Mouse (Mus musculus) myocyte (in vitro differentiated cells): ENCODE measurements around the gene S100a2. TPM values are rescaled to one million over a fixed set of nuclear protein-coding genes. Genes with fewer than 3 reads are reported as not detected.

Experiments
- H3K27me3 ChIP-seq: one replicate; pipeline ENCODE4 v1.6.1; 2011; ENCODE audit not compliant: control insufficient read depth, insufficient read depth, insufficient read length
- H3K36me3 ChIP-seq: one replicate; pipeline ENCODE4 v1.6.1; 2011; ENCODE audit not compliant: control insufficient read depth, insufficient read depth
- H3K4me2 ChIP-seq: one replicate; pipeline ENCODE4 v1.6.1; 2011; ENCODE audit warnings: low read depth, control low read depth
- H3K4me3 ChIP-seq: one replicate; pipeline ENCODE4 v1.5.1; 2011; ENCODE audit warnings: mild to moderate bottlenecking, control low read depth, moderate library complexity
- H3K79me2 ChIP-seq: one replicate; pipeline ENCODE4 v1.6.1; 2011; ENCODE audit not compliant: control insufficient read depth, insufficient read depth
- H3ac ChIP-seq: one replicate; pipeline ENCODE4 v1.6.1; 2011; ENCODE audit not compliant: control insufficient read depth, insufficient read length
- CEBPB ChIP-seq: IDR thresholded peaks from 2 replicates; pipeline ENCODE4 v1.6.1; 2011; ENCODE audit warnings: mild to moderate bottlenecking, moderate library complexity; ENCODE audit not compliant: poor library complexity, insufficient read depth, severe bottlenecking
- E2F4 ChIP-seq: IDR thresholded peaks from one replicate; pipeline ENCODE4 v1.6.1; 2011; ENCODE audit warnings: mild to moderate bottlenecking, control low read depth, moderate library complexity; ENCODE audit not compliant: insufficient read depth
- MAX ChIP-seq: IDR thresholded peaks from one replicate; pipeline ENCODE4 v1.6.1; 2011; ENCODE audit warnings: low read depth, mild to moderate bottlenecking, control low read depth
- MYOD1 ChIP-seq, 3 experiments: IDR thresholded peaks; one replicate each; pipeline ENCODE4 v1.6.1; 2011; ENCODE audit warnings: control low read depth in 2 of 3, low read depth in 2 of 3, mild to moderate bottlenecking in 2 of 3, moderate library complexity in 1 of 3; ENCODE audit not compliant: insufficient read length in 2 of 3, control insufficient read depth in 1 of 3
- MYOG ChIP-seq, 3 experiments: IDR thresholded peaks; one replicate each; pipeline ENCODE4 v1.6.1; 2011; ENCODE audit warnings: control low read depth in 2 of 3, low read depth in 2 of 3, mild to moderate bottlenecking in 2 of 3; ENCODE audit not compliant: insufficient read length in 2 of 3, control insufficient read depth in 1 of 3, insufficient read depth in 1 of 3
- POLR2A ChIP-seq: IDR thresholded peaks from one replicate; pipeline ENCODE4 v1.6.1; 2011; ENCODE audit warnings: low read depth, mild to moderate bottlenecking, control low read depth, moderate library complexity; ENCODE audit not compliant: insufficient read length
- POLR2AphosphoS2 ChIP-seq: IDR thresholded peaks from one replicate; pipeline ENCODE4 v1.6.1; 2011; ENCODE audit warnings: low read depth, control low read depth; ENCODE audit not compliant: insufficient read length
- REST ChIP-seq: IDR thresholded peaks from one replicate; pipeline ENCODE4 v1.6.1; 2011; ENCODE audit warnings: mild to moderate bottlenecking, control low read depth, moderate library complexity; ENCODE audit not compliant: insufficient read depth, insufficient read length
- SRF ChIP-seq: IDR thresholded peaks from one replicate; pipeline ENCODE4 v1.6.1; 2011; ENCODE audit warnings: low read depth; ENCODE audit not compliant: control insufficient read depth, insufficient read length
- TCF12 ChIP-seq: IDR thresholded peaks from one replicate; pipeline ENCODE4 v1.6.1; 2011; ENCODE audit warnings: mild to moderate bottlenecking, control low read depth; ENCODE audit not compliant: poor library complexity, insufficient read depth, severe bottlenecking
- TCF3 ChIP-seq: IDR thresholded peaks from one replicate; pipeline ENCODE4 v1.6.1; 2011; ENCODE audit warnings: low read depth, control low read depth; ENCODE audit not compliant: insufficient read length
- USF1 ChIP-seq: IDR thresholded peaks from one replicate; pipeline ENCODE4 v1.6.1; 2011; ENCODE audit warnings: low read depth, mild to moderate bottlenecking, control low read depth, moderate library complexity
- polyA plus RNA-seq: library from polyadenylated mRNA; unstranded; fragments of >200 nt; fragmentation: generic; extraction: Trizol; gene quantifications from one replicate; pipeline ENCODE4 v1.2.1, GENCODE M21; 2012; ENCODE audit warnings: missing spikeins

The S100a2 gene
- polyA plus RNA-seq, 1 experiment = not detected

DNA sequence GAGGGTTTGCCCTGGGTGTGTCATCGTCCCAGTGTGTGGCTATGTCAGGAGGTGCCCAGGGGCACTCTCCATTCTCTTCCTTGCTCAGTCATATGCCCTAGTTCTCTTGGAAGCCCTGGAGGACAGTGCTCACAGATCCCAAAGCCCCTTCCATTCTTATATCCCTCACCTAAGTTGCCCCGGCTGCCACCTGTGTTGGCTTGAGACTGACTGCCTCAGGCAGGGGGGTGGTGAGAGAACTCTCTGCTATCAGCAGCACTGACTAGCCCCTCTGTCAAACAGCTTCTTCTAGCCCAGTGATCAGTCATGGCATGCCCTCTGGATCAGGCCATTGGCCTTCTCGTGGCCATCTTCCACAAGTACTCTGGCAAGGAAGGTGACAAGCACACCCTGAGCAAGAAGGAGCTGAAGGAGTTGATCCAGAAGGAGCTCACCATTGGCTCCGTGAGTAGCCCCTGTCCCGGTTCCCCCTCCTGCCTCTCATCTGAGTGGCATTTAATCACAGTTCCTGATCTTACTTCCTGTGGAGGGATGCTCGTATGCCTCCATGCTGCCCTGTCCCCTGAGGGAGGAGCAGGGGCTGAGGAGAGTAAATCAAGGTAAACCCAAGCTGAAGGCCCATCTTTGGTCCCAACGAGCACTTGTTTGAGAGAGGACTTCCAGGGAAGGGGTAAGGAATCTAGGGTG, 23.6 kb downstream of the S100a2 start:
- TF ChIP-seq POLR2A = peak; percentile 11
- no peak for TF ChIP-seq MYOD1 (IDR thresholded peaks at IDR 0.05; ENCODE audit: control insufficient read depth in 1 of 3, insufficient read length in 2 of 3, low read depth in 2 of 3)
- Histone ChIP-seq H3K27me3 (no peaks in the 10 kb centered on the region), H3K4me2 (peak overlapping the region; percentile 90), H3K36me3 (peaks cover 45% of the 10 kb centered on the region), H3ac (peak overlapping the region; percentile 30), H3K79me2 (peaks cover 29% of the 10 kb centered on the region), H3K4me3 (peak overlapping the region; percentile 99)

DNA sequence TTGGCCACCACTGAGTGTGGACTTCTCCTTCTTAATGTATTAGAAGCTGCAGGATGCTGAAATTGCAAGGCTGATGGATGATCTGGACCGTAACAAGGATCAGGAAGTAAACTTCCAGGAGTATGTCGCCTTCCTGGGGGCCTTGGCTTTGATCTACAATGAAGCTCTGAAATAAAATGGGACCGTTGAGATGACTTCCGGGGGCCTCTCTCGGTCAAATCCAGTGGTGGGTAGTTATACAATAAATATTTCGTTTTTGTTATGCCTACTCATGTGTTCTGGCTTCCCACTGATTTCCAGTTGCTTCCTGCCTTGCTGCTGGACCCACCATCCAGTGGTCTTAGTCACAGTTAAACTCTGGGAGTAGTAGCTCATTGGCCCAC, 24.1 kb downstream of the S100a2 start:
- Histone ChIP-seq H3K4me2 (peak overlapping the region; percentile 90), H3ac (peak overlapping the region; percentile 30), H3K4me3 (peak overlapping the region; percentile 99), H3K36me3 (peaks cover 47% of the 10 kb centered on the region), H3K79me2 (peaks cover 29% of the 10 kb centered on the region), H3K27me3 (no peaks in the 10 kb centered on the region)
- TF ChIP-seq MYOD1 (IDR thresholded peaks at IDR 0.05; ENCODE audit: control insufficient read depth in 1 of 3, insufficient read length in 2 of 3, low read depth in 2 of 3) (no peak), TCF12 (no peak), CEBPB (no peak), TCF3 (no peak), POLR2AphosphoS2 (no peak), REST (no peak), E2F4 (no peak), MYOG (IDR thresholded peaks at IDR 0.05; ENCODE audit: control insufficient read depth in 1 of 3, insufficient read depth in 1 of 3, insufficient read length in 2 of 3, low read depth in 2 of 3) (no peak), USF1 (no peak), POLR2A (no peak), SRF (no peak), MAX (no peak)

DNA sequence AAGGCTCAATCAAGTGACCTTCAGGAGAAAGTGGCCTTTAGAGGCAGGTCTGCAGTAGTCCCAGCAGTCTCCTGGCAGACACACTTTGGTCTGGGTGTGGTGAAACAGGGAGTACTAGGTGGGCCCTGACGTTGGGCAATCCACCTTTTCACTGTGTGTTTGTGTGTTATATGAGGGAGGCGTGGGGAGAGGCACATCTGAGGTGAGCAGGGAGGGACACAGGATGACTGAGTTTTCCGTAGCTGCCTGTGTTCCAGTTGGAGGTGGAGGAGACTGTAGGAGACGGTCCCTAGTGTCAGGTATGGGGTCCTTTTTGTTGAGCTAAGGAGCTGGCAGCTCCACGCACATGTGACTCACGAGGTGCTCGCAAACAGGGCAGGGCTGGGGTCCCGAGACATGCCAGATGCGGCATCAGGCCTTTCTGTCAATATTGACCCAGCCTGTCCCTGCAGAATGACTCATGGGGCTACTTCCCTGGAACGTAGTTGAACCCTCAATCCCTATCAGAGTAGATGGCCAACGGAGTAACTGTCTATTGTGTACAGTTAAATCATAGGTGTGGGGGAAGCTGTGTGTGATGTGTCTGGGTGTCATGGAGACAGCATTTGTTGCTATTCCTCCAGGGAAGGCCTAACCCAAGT, 24.7 kb downstream of the S100a2 start:
- H3K36me3 ChIP-seq = peaks cover 47% of the 10 kb centered on the region

DNA sequence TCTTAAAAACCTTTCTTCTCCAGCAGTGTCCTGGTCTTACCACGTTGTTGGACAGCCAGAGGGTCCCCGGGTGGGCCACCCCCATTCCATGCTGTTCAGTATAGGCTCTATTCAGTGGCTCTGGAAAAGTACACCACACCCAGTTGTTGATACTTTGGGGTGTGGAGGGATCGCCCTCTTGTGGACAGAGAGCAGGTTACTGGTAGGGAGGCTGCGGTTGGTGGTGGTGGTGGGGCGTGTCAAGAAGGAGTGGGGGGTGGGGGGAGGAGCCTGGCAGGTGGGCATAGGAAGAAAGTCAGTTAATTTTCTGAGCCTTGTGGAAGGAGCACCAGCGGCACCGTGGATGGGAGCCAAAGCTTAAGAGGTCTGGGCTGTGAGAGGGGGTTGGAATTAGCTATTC, 25.4 kb downstream of the S100a2 start:
- no peak overlapping the region for H3ac ChIP-seq
- H3K36me3 ChIP-seq = peaks cover 47% of the 10 kb centered on the region
- H3K4me2 ChIP-seq = peak overlapping the region; percentile 90
- TF ChIP-seq MYOG (IDR thresholded peaks at IDR 0.05; ENCODE audit: control insufficient read depth in 1 of 3, insufficient read depth in 1 of 3, insufficient read length in 2 of 3, low read depth in 2 of 3) = no peak
- peak; percentile 33 for TF ChIP-seq POLR2A
- peak; percentile 54 for TF ChIP-seq POLR2AphosphoS2
- no peak for TF ChIP-seq MYOD1 (IDR thresholded peaks at IDR 0.05; ENCODE audit: control insufficient read depth in 1 of 3, insufficient read length in 2 of 3, low read depth in 2 of 3)
- TF ChIP-seq CEBPB = no peak
- H3K27me3 ChIP-seq = no peaks in the 10 kb centered on the region
- H3K79me2 ChIP-seq = peaks cover 29% of the 10 kb centered on the region
- peak overlapping the region; percentile 99 for H3K4me3 ChIP-seq

More for the DNA sequence above, 24.7 kb downstream of the S100a2 start:
- peak overlapping the region; percentile 90 for H3K4me2 ChIP-seq
- H3K27me3 ChIP-seq = no peaks in the 10 kb centered on the region
- TF ChIP-seq CEBPB = no peak
- TF ChIP-seq POLR2AphosphoS2 = peak; percentile 77
- TF ChIP-seq TCF3 = no peak
- TF ChIP-seq MAX = no peak
- no peak for TF ChIP-seq MYOG (IDR thresholded peaks at IDR 0.05; ENCODE audit: control insufficient read depth in 1 of 3, insufficient read depth in 1 of 3, insufficient read length in 2 of 3, low read depth in 2 of 3)
- no peak for TF ChIP-seq TCF12
- TF ChIP-seq REST = no peak
- TF ChIP-seq E2F4 = no peak
- TF ChIP-seq POLR2A = peak; percentile 54
- TF ChIP-seq SRF = no peak
- TF ChIP-seq USF1 = no peak
- no peak for TF ChIP-seq MYOD1 (IDR thresholded peaks at IDR 0.05; ENCODE audit: control insufficient read depth in 1 of 3, insufficient read length in 2 of 3, low read depth in 2 of 3)
- H3K79me2 ChIP-seq = peaks cover 29% of the 10 kb centered on the region
- H3ac ChIP-seq = peak overlapping the region; percentile 30
- H3K4me3 ChIP-seq = peak overlapping the region; percentile 99

DNA sequence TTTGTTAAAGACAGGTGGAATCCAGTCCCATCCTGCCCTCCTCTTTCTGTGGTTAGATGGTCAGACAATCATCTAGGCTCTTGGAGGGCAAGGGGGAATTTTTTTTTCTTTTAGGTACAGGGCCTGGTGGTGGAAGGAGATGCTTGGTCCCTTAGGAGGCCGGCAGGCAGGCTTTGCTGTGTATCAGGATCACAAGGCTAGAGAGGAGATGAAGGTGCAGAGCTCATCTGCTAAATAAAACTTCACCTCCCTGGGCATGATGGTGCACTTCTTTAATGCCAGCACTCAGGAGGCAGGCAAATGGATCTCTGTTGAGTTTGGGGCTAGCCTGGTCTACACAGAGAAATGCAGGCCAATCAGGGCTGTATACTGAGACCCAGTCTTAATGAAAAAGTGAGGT, 25.9 kb downstream of the S100a2 start:
- Histone ChIP-seq H3K4me2 (peak overlapping the region; percentile 90), H3ac (no peak overlapping the region), H3K79me2 (peaks cover 29% of the 10 kb centered on the region), H3K4me3 (peak overlapping the region; percentile 99), H3K27me3 (no peaks in the 10 kb centered on the region), H3K36me3 (peaks cover 47% of the 10 kb centered on the region)
- TF ChIP-seq POLR2A (no peak), MYOG (IDR thresholded peaks at IDR 0.05; ENCODE audit: control insufficient read depth in 1 of 3, insufficient read depth in 1 of 3, insufficient read length in 2 of 3, low read depth in 2 of 3) (no peak), CEBPB (no peak), MYOD1 (IDR thresholded peaks at IDR 0.05; ENCODE audit: control insufficient read depth in 1 of 3, insufficient read length in 2 of 3, low read depth in 2 of 3) (no peak), REST (no peak), POLR2AphosphoS2 (no peak), MAX (no peak), SRF (no peak)
